Mouse (Mus musculus): ENCODE results near the gene Pfkfb4.

- TF ChIP-seq POLR2A (IDR thresholded peaks at IDR 0.05; ENCODE audit: insufficient read depth, low read depth, low read length) (no peak), CTCF (IDR thresholded peaks at IDR 0.05; ENCODE audit: insufficient read depth, low read depth, low read length) (no peak)
These were observed 3.8 kb upstream of the Pfkfb4 start for GRCm38 (mm10) chr9:108987704-108988350.

Measured in olfactory bulb, adult 2 months (tissue).